Mouse (Mus musculus) midbrain, embryonic 14.5 days (tissue): Measurements from ENCODE around the gene Apoa4. TPM values are rescaled to one million over a fixed set of nuclear protein-coding genes. Genes with fewer than 3 reads are reported as not detected.

Experiments used
- ATAC-seq: fragments of 200-750 bp; cut with Nextera tagmentation; 2 replicates; pipeline ENCODE4 v1.8.0; 2017; ENCODE audit warnings: moderate number of reproducible peaks, moderate library complexity; ENCODE audit not compliant: low FRiP score, low TSS enrichment
- DNase-seq: peaks from one replicate; pipeline ENCODE4 v3.0.0-alpha.2; 2015
- H3K27ac ChIP-seq: fragments of 300-500 bp; sonication (generic); replicated peaks from 2 replicates; pipeline ENCODE4 v1.5.1; 2014; ENCODE audit warnings: mild to moderate bottlenecking, low read depth, low read length, moderate library complexity
- H3K27me3 ChIP-seq: fragments of 300-500 bp; sonication (generic); 2 replicates; pipeline ENCODE4 v1.6.1; 2014; ENCODE audit warnings: low read length, control low read depth, mixed read lengths; ENCODE audit not compliant: control insufficient read depth, insufficient read depth
- H3K36me3 ChIP-seq: fragments of 300-500 bp; sonication (generic); 2 replicates; pipeline ENCODE4 v1.6.1; 2014; ENCODE audit warnings: low read length, control low read depth; ENCODE audit not compliant: control insufficient read depth, insufficient read depth
- H3K4me1 ChIP-seq: fragments of 300-500 bp; sonication (generic); 2 replicates; pipeline ENCODE4 v1.6.1; 2014; ENCODE audit warnings: mild to moderate bottlenecking, antibody characterized with exemption, low read length, control low read depth; ENCODE audit not compliant: control insufficient read depth, insufficient read depth
- H3K4me2 ChIP-seq: fragments of 300-500 bp; sonication (generic); 2 replicates; pipeline ENCODE4 v1.6.1; 2014; ENCODE audit warnings: mild to moderate bottlenecking, low read length, moderate library complexity
- H3K4me3 ChIP-seq: fragments of 300-500 bp; sonication (generic); replicated peaks from 2 replicates; pipeline ENCODE4 v1.5.1; 2014; ENCODE audit warnings: low read depth, low read length
- H3K9ac ChIP-seq: fragments of 300-500 bp; sonication (generic); replicated peaks from 2 replicates; pipeline ENCODE4 v1.6.1; 2014; ENCODE audit warnings: mild to moderate bottlenecking, low read length, moderate library complexity
- H3K9me3 ChIP-seq: fragments of 300-500 bp; sonication (generic); 2 replicates; pipeline ENCODE4 v1.6.1; 2016; ENCODE audit warnings: low read length, control low read depth, mixed read lengths; ENCODE audit not compliant: control insufficient read depth
- WGBS: fragments of 180-500 bp; shearing (Covaris S2); extraction: QIAGEN DNeasy Blood & Tissue Kit; methylation state at CpG from one replicate; pipeline ENCODE4 v1.1.7; 2014; 5-methylcytosine and 5-hydroxymethylcytosine counted together
- polyA plus RNA-seq: library from polyadenylated mRNA; unstranded; fragments of >200 nt; fragmentation: Nextera tagmentation; extraction: Ambion mirVana; gene quantifications from 2 replicates; pipeline ENCODE4 v1.2.1, GENCODE M21; 2014

Apoa4 gene
- polyA plus RNA-seq, 1 experiment from 2014 or later: not detected

DNA sequence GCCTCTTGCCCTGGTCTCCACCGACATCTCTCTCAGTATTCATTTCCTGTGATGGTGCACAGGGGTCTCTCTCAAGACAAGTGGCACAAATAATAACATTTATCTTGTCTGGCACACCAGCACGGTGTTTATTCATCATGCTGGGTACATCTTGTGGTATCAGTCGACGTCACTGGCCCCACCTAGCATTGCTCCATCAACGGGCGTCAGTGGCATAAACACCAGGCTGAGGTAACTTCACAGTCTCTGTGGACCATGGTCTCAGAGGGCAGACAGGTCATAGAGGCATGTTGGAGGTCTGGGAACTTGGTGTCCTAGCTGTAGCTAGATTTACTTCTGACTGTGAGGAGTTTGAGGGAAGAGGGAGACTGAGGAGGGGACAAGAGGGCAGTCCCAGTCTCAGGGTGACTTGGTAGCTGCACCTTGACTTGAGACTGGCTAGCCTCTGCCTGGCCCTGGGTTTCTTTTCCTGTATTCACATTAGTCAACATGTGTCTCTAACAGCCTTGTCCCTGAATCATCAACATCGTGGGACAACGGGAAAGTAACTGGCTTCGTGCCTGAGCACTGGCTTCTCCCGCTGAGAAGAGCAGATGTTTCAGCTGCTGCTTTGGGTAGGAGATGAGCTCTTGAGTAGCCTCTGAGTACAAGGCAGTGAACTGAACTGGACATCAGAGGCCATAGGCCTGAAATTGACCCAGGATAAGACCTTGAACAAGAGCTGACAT lies 16.3 kb downstream of the Apoa4 start:
- no peak overlapping the region for H3K27ac ChIP-seq
- H3K36me3 ChIP-seq: no peaks in the 10 kb centered on the region
- H3K27me3 ChIP-seq: no peaks in the 10 kb centered on the region; the same call in 1 of the 2 replicates
- H3K9ac ChIP-seq: no peak overlapping the region
- H3K4me2 ChIP-seq: no peak overlapping the region
- H3K9me3 ChIP-seq: no peaks in the 10 kb centered on the region
- WGBS: 92% methylated on average over 10 of the region's 10 CpGs
- DNase-seq (no peak), ATAC-seq (no peak)
- H3K4me1 ChIP-seq: no peaks in the 10 kb centered on the region
- H3K4me3 ChIP-seq: no peak overlapping the region

DNA sequence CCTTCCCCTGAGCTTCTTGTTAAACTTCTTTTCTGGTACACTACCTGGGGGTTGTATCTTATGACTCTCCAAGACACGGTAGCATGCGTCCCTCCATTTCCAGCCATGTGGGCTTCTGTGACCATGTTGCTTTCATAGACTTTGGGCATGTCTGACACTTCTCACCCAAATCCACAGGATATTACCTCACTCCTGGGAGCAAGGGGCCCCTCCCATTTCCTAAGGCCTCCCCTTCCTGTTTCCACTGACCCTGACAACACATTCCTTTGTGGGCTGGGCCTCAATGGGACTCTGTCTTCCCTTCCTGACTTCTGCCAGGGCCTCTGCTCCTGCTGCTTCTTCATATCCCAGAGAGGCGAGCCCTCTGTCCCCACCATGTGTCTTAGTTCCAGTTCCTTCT lies 17.1 kb downstream of the Apoa4 start:
- 89% methylated on average over 3 of the region's 3 CpGs for WGBS
- Histone ChIP-seq H3K4me1 (no peaks in the 10 kb centered on the region), H3K27me3 (no peaks in the 10 kb centered on the region; the same call in 1 of the 2 replicates), H3K27ac (no peak overlapping the region), H3K9me3 (no peaks in the 10 kb centered on the region), H3K36me3 (no peaks in the 10 kb centered on the region), H3K4me2 (no peak overlapping the region), H3K4me3 (no peak overlapping the region), H3K9ac (no peak overlapping the region)
- ATAC-seq: no peak
- no peak for DNase-seq

DNA sequence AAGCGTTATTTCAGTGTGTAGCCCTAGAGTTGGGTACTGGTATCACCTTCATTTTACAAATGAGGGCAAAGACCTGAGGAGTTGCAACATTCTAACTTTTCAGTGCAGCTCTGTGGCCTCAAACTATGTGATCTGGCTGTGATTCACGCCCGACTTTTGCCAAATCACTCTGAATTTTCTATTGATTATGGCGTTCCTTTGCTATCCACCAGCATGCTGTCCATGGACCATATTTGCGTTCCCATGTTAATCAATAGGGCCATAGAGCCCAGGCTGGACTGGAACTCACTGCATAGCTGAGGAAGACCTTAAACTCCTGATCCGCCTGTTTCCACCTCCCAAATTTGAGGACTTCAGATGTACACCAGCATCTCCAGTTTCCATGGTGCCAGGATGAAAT lies 18.6 kb downstream of the Apoa4 start:
- ATAC-seq (no peak), DNase-seq (no peak)
- Histone ChIP-seq H3K4me1 (no peaks in the 10 kb centered on the region), H3K4me3 (no peak overlapping the region), H3K36me3 (no peaks in the 10 kb centered on the region), H3K4me2 (no peak overlapping the region), H3K9ac (no peak overlapping the region), H3K27ac (no peak overlapping the region), H3K9me3 (no peaks in the 10 kb centered on the region), H3K27me3 (no peaks in the 10 kb centered on the region; the same call in 1 of the 2 replicates)
- 90% methylated on average over 6 of the region's 6 CpGs for WGBS

DNA sequence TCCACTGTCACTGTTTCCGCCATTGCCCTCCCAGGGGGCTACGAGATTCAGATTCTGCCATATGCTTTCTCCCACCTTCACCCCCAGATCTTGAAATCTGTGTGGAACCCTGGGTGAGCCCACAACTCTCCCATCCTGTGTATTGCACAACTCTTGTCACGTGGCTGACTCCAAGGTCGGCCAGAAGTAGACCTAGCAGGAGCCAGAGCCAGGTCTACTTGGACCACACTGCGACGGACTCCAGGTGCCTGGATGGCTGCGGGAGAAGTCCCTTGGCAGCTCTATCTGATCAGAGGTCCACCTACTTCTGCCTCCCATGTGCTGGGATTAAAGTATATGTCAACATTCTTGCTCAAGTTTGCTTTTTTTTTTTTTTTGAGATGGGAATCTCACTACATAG lies 20.6 kb downstream of the Apoa4 start:
- no peaks in the 10 kb centered on the region for H3K9me3 ChIP-seq
- H3K4me2 ChIP-seq: no peak overlapping the region
- WGBS: 84% methylated on average over 7 of the region's 7 CpGs
- no peak overlapping the region for H3K9ac ChIP-seq
- no peak for DNase-seq
- no peaks in the 10 kb centered on the region for H3K36me3 ChIP-seq
- H3K27me3 ChIP-seq: no peaks in the 10 kb centered on the region; the same call in 1 of the 2 replicates
- H3K4me1 ChIP-seq: no peaks in the 10 kb centered on the region
- no peak for ATAC-seq
- H3K4me3 ChIP-seq: no peak overlapping the region
- no peak overlapping the region for H3K27ac ChIP-seq

DNA sequence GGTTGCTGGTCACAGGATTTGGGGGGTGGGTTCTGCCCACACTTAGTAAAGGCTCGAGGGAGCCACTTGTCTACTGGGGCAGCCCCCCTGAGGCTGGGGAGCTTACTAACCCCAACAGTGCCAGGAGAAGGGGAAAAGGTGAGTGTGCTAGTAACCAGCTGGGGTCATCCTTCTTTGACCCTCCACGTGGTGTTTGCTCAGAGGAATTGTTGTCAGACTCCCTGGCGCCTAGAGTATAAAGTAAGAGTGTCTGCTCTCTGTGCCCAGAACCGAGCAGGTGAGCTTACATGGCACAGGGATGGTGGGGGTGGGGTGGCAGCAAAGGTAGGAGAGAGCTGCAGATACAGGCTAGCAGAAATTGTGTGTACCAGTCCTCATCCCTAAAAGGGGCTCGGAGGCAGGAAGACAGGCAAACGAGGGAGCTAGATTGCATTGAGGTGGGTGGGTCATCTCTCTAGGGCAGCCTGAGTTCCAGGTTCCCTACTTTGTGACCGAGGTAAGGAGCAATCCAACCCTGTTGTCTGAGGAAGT lies 27.9 kb downstream of the Apoa4 start, which contains the start of gene Apoa5:
Gene Apoa5, plus strand, starts transcription at position 291 of the 531 bp plus-strand sequence.
- no peak within 1 kb of the TSS for H3K9ac ChIP-seq
- no peak for ATAC-seq
- H3K4me1 ChIP-seq: no peaks in the 10 kb centered on the region
- H3K9me3 ChIP-seq: no peaks in the 10 kb centered on the region
- no peak within 1 kb of the TSS for H3K4me2 ChIP-seq
- DNase-seq: no peak
- H3K27me3 ChIP-seq: peaks cover 6% of the 10 kb centered on the region; the same call in 1 of the 2 replicates
- H3K36me3 ChIP-seq: no peaks in the 10 kb centered on the region
- no peak within 1 kb of the TSS for H3K4me3 ChIP-seq
- 58% methylated on average over 7 of the region's 7 CpGs for WGBS
- H3K27ac ChIP-seq: no peak within 1 kb of the TSS

DNA sequence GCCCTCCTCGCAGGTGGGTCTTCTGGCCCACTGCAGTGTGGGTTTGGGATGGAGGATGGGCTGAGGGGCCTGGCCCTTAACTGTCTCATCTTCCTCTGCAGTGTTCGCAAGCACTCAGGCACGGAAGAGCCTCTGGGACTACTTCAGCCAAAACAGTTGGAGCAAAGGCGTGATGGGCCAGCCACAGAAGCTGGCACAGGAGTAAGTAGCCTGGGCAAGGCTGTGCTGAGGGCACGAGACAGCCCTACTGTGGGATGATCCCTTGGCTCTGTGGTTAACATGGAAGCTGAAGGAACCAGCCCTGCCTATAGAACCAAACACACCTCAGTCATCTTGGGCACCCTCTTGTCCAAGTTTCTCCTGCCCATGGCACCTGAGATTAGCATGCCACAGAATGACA lies 28.6 kb downstream of the Apoa4 start:
- Histone ChIP-seq H3K9me3 (no peaks in the 10 kb centered on the region), H3K9ac (no peak overlapping the region), H3K27ac (no peak overlapping the region), H3K4me1 (peaks cover 5% of the 10 kb centered on the region), H3K27me3 (peaks cover 6% of the 10 kb centered on the region; the same call in 1 of the 2 replicates), H3K4me2 (no peak overlapping the region), H3K36me3 (no peaks in the 10 kb centered on the region), H3K4me3 (no peak overlapping the region)
- no peak for ATAC-seq
- WGBS: 85% methylated on average over 5 of the region's 5 CpGs
- DNase-seq: no peak

DNA sequence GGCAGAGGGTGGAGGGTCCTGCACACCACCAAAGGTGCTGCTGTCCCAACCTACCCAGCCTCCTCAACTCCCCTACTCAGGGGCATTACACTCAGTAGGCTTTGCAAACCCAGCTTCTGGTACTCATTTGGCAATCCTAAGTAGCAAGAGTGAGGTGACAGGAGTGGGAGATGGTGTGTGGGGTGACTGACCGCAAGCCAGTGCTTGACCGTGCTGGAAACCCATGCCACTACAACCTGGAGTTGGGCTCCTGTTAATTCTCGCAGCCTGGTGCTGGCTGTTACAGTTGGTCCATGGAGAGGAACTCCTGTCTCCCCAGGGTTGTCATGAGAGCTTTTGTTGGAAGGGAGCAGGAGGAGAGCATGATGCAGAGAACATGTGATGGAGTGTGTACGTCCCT lies 30.3 kb downstream of the Apoa4 start:
- Histone ChIP-seq H3K27ac (no peak overlapping the region), H3K4me1 (peaks cover 5% of the 10 kb centered on the region), H3K9ac (no peak overlapping the region), H3K4me2 (no peak overlapping the region), H3K9me3 (no peaks in the 10 kb centered on the region), H3K4me3 (no peak overlapping the region), H3K27me3 (peaks cover 6% of the 10 kb centered on the region; the same call in 1 of the 2 replicates), H3K36me3 (peaks cover 13% of the 10 kb centered on the region)
- 96% methylated on average over 4 of the region's 4 CpGs for WGBS
- no peak for ATAC-seq
- DNase-seq: no peak

DNA sequence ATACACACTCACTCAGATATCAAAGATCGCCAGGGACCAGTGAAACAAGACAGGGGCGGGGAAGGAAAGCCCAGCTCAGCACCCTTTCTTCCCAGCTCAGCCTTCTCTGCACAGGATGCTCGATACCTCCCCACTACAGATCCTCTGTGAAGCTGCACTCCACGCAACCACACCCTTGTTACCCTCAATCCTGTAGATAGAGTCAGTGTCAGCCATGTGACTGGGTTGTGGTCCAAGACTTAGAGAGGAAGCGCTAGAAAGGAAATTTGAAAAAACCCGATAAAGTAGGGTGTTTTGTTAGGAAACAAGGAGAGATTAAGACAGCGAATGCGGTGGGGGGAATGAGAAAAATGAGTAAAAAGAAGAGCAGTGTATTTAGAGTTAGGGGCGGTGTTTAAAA lies 31.6 kb downstream of the Apoa4 start:
- H3K4me1 ChIP-seq: peaks cover 5% of the 10 kb centered on the region
- H3K27me3 ChIP-seq: peaks cover 6% of the 10 kb centered on the region; the same call in 1 of the 2 replicates
- H3K27ac ChIP-seq: no peak overlapping the region
- no peaks in the 10 kb centered on the region for H3K9me3 ChIP-seq
- ATAC-seq (no peak), DNase-seq (no peak)
- WGBS: 88% methylated on average over 9 of the region's 9 CpGs
- H3K36me3 ChIP-seq: peaks cover 26% of the 10 kb centered on the region
- no peak overlapping the region for H3K4me3 ChIP-seq
- no peak overlapping the region for H3K9ac ChIP-seq
- no peak overlapping the region for H3K4me2 ChIP-seq
